Mouse (Mus musculus): Measurements from ENCODE around the gene Mecom.
A peak's percentile ranks its signal among the peaks of the same experiment; 100 is the strongest.
"Not testable (repeated sequence)": the region's sequence is repeated elsewhere in the genome, so short reads cannot be mapped to it uniquely, and the experiment has no call there.

Mecom gene

GRCm38 (mm10) chr3:30253714-30254113, 294.1 kb downstream of the Mecom start:
- no peak for DNase-seq (ENCODE audit: low read depth, low spot score)

DNA sequence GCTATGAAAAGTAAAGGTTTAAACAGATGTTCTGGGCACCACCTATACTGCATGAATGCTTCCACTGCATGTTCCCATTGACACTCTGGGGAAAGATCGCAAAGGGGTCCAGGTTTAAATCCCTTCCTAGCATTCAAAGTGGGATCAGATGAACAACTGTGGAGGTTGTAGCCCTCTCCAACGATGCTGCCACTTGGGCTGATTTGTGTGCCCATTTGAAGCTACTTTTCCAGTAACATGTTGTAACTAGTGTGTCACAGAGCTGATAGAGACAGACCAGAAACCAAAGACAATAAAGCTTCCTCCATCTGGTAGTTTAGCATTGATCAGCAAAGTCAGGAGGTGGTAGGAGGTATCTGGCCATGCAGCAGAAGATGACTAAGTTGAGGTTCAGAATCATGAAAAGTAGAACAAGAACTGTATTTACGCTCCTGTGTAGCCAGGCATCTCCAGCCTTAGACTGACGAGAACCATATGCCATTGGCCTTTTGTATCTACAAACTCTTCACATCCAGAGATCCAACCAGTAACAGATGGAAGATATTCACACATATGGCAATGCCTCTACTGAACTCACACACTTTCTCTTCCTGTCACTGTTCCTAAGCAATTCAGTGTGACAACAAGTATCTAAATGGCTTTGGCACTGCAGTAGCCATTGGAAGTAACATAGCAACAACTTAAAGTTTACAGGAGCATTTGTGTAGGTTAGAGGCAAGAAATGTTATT, 299.0 kb downstream of the Mecom start:
- DNase-seq (ENCODE audit: low read depth, low spot score): no peak

DNA sequence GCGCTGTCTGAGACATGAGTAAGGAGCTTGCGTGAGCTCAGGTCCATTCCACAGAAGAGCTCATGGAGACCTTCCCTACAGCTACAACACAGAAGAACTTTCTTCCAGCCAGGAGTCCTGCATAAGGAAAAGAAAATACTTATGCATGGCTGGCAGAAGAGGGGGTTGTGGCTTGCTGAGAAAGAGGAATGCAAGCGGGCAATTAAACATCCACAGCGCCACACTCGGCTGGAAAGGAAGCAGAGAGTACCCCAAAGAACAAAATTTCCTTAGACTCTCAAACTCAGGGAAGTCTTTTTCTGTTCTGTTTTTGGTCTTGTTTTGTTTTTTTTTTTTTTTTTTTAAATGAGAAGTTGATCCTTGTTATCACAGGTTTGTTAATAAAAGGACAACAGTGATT, 300.6 kb downstream of the Mecom start:
- no peak for DNase-seq (ENCODE audit: low read depth, low spot score)

GRCm38 (mm10) chr3:30246431-30247041, 301.3 kb downstream of the Mecom start:
- DNase-seq (ENCODE audit: low read depth, low spot score): peak; percentile 31

DNA sequence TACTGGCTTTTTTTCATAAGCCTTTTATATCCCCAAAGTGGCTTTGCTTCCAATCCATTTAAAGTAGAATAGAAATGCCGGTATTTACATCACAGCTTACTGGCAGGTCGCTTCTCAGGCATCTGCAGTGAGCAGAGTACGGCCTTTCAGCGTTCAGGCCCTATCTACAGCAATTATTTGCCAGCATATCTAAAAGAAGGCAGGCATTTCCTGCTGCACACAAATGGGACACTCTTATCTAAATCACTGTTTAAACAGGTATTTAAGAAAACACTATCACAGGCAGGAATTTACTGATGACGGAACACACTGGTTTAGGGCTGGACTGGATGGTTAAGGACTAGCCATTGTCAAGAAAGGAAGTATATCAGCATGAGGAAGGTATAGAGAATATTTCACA, 301.9 kb downstream of the Mecom start:
- no peak for DNase-seq (ENCODE audit: low read depth, low spot score)

- DNase-seq (ENCODE audit: low read depth, low spot score): peak; percentile 18
These were observed 303.4 kb downstream of the Mecom start for GRCm38 (mm10) chr3:30244401-30244871.

DNA sequence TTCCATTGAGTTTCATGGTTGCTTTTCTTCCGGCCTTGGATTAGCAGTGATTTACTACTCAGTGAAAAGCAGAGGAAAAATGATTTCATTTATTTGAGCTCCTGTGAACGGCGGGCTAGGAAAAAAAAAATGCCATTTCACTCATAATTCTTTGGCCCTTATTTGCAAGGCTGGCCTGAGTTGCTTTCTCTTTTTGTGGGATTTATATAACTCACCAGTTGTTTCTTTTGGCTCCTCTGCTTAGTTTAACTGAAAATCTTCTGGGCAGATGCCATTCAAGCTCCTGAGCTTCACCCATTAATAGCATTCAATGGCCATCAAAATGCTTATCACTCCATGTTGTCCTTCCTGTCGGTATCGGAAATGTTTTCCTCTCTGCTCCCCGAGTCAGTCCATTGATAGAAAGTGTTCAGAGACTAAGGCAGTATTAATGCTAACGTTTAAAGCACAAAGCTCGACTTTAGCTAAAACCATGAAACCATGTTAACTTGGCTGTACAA, 304.0 kb downstream of the Mecom start:
- DNase-seq (ENCODE audit: low read depth, low spot score): no peak

DNA sequence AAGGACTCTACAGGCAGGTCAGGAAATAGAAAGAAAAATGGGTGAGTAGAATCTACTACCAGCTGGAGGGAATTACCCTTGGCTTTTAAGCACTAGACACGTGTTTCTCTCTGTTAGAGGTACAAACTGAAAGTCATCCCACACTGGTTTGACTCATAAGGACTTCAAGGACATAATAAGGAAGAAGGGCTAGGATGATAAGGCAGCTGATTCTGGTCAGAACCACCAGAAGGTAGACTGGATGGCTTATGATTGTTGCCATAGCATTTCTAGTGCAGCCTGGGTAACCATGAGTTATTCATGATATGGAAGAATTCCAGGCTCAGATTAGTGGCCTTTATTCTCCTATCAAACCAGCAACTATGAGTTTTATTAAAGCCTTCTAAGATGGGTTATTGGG, 308.4 kb downstream of the Mecom start:
- DNase-seq (ENCODE audit: low read depth, low spot score): no peak

GRCm38 (mm10) chr3:30237493-30237892, 310.3 kb downstream of the Mecom start:
- DNase-seq (ENCODE audit: low read depth, low spot score): no peak

GRCm38 (mm10) chr3:30234018-30234417, 313.8 kb downstream of the Mecom start:
- DNase-seq (ENCODE audit: low read depth, low spot score): no peak

DNA sequence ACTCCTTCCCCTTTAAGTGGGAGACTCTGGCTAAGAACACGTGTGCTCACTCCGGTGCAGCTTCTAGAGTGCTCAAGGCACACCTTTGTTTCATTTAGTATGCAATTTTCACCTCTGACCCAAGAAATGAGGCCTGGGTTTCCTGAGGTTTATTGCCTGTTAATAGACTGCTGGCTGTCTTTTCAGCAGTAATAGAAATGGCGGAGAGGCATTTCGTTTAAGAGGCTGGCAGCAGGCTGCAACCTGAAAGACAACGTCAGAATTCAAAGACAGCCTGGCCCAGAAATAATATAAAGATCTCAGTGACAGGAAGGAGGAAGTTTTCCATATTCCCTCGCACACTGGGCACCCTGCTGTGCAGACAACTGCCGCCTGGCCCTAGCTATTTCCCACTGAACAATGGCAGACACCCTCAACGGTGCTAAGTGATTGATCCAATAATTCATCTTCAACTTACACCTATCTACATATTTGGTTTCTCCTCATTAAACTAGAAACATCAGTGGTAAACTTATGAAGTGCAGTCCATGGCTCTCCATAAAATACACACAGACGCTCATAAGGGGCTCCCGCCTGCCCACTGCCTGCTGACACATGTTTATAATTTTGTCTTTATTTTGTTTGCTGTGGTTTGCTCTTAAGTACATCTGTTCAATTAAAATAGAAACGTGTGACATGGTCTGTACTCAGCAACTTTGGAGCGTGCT, 319.7 kb downstream of the Mecom start:
- DNase-seq (ENCODE audit: low read depth, low spot score): no peak

DNA sequence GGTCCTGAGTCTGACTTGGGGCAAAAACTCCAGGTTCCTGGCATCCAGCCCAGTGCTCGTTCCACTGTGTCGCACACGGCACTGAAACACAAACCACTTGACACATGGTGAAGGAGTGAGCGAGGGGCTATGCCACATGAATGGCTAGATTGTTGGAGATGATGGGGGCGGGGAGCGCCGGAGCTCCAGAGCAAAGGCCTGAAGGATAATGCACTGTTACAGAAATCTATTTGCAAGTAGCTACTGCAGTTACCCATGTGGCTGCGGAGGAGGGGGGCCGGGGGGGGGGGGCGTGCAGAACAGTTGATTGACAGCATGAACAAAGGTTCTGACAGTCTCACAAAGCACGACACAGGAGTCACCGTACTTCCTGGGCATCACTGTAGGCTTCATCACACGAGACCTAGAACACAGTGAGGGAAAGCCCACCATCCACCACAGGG, 320.9 kb downstream of the Mecom start:
- DNase-seq (ENCODE audit: low read depth, low spot score): no peak

DNA sequence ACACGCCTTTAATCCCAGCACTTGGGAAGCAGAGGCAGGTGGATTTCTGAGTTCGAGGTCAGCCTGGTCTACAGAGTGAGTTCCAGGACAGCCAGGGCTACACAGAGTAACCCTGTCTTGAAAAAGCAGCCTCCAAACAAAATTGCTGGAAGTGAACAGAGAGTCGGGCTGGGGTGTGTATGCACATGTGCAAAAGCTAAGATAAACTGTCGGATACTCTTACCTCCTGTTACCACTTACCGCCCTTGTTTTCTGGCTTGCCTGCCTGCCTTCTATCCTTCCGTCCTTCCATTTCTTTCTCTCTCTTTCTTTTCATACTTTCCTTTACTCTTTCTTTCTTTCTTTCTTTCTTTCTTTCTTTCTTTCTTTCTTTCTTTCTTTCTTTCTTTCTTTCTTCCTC, 322.6 kb downstream of the Mecom start:
- not testable (repeated sequence) for DNase-seq (ENCODE audit: low read depth, low spot score)

- no peak for DNase-seq (ENCODE audit: low read depth, low spot score)
These were observed 327.0 kb downstream of the Mecom start for GRCm38 (mm10) chr3:30220701-30221412.

DNA sequence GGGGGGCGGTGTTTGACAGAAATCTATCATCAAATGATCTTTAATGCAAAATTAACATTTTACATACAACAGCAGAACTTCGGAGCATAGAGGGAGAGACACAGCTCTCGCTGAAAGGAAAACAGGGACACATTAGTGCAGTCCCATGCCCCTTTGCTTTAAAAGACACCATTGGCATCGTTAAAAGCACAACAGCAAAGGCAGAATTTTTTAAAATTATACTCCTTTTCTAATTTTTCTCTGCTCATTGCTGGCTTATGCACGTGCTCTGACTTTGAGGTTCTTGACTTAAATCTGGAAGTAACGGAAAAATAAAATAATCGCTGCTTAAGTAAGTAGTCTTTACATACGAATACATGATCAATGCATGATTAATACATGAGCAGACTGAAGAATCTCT, 327.9 kb downstream of the Mecom start:
- no peak for DNase-seq (ENCODE audit: low read depth, low spot score)

- DNase-seq (ENCODE audit: low read depth, low spot score): no peak
These were observed 328.5 kb downstream of the Mecom start for GRCm38 (mm10) chr3:30219190-30219884.

- no peak for DNase-seq (ENCODE audit: low read depth, low spot score)
These were observed 333.2 kb downstream of the Mecom start for GRCm38 (mm10) chr3:30214607-30215006.

DNA sequence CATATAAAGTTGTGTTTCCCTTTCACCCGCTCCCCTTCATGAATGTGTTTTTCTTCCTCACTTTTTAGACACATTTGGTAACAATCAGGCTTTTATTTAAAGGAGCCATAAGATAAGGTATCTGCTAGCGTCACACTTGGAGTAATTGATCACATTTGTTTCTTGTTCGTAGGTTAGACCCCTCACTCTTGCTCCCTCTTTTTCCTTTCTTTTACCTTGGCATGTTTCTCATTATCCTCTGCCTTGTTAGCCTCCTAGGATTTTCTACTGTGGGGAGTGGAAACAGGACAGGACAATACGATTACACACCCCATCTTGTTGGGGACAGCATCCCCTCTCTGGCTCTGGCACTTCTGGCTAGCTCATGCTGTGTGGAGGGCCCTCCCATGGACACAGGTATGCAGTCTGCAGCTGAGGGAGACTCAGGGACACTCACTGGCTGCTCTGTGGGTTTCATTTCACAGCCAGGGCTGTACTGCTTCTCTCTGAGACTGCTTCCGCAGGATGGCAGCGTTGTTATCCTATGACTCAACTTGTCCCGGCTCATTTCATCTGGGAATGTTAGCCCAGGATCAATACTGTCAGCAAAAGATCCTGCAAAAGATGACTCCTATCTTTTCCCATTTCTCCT, 334.2 kb downstream of the Mecom start:
- DNase-seq (ENCODE audit: low read depth, low spot score): peak; percentile 7

- DNase-seq (ENCODE audit: low read depth, low spot score): no peak
These were observed 335.0 kb downstream of the Mecom start for GRCm38 (mm10) chr3:30212802-30213201.

DNA sequence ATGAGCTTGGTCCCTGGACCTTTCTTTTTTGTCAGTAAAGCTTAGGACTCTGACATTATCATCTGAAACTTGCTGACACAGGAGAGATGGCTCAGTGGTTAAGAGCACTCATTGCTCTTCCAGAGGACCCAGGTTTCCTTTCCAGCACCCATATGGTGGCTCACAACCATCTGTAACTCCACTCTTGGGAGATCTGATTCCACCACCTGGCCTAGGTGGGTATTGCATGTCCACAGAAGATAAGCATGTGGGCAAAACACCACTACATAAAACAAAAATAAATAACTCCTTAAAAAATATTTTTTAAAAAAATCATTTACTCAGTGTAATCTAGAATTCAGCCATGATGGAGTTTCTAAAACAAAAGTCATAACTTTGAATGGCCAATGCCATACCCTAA, 338.7 kb downstream of the Mecom start:
- no peak for DNase-seq (ENCODE audit: low read depth, low spot score)

- no peak for DNase-seq (ENCODE audit: low read depth, low spot score)
These were observed 339.9 kb downstream of the Mecom start for GRCm38 (mm10) chr3:30207886-30208285.

All from 3T3-L1 (cell line).